Mouse (Mus musculus) spleen, embryonic (tissue): ENCODE measurements around the gene Kank4.
"Not testable (repeated sequence)": the region's sequence is repeated elsewhere in the genome, so short reads cannot be mapped to it uniquely, and the experiment has no call there.

ENCODE experiments used
- CTCF ChIA-PET: fragments of 350-600 bp; sonication (Branson Sonifier 250); formaldehyde crosslinking; loops from one replicate; lab custom pipeline; 2022; lab: Charles Lee

Kank4 gene

GRCm38 (mm10) chr4:98777464-98777863, 39.9 kb downstream of the Kank4 start:
- CTCF ChIA-PET, result no interaction called here

DNA sequence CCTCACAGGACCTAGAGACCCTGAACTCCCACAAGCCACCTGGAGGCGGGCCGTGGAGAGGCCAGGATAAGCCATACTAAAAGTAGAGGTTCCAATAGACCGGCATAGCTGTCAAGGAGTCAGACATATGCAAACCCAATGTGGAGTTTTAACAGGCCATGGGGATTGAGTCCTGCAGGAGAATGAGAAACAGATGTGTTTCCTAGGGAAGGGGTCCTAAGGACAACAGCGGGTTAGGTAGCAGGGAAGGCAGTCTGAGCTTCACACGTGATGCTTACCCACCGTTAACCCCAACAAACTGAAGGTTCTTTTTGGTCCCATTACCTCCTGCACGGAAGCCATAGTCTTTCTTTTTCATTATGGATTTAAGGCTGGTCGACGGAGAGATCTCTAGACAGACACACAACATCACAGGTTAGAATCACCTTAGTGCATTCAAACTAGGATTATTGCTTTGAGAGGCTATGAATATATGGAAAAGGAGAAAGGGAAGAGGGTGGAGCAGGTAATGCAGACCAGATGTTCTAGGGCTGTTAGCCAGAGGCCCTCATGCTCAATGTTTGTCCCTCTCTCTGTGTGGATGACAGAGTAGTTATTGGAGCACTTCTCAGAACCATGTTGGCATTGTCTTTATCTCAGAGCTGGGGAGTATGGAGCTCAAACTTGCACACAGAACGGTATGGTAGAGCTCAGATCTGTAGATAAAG, 40.5 kb downstream of the Kank4 start:
- CTCF ChIA-PET, result no interaction called here

DNA sequence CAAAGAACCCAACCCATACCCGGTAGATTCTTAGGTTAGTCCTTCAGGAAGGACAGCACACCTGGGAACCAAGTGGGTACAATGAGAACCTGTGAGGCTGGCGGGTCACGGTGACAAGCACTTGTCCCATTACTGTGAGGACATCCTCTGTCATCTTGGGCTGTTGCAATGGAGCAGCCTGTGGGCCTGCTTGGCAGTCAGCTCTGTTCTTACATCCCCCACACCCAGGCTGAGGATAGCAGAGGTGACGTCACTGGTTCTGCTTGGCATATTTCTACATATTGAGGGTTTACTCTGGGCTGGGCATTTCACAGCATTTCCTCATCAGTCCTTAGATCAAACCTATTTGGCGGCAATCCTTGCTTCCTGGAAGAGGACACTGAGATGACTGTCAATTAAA, 43.6 kb downstream of the Kank4 start:
- CTCF ChIA-PET, result no interaction called here

- CTCF ChIA-PET, result no interaction called here
Observed at GRCm38 (mm10) chr4:98767134-98768133, 49.9 kb downstream of the Kank4 start.

DNA sequence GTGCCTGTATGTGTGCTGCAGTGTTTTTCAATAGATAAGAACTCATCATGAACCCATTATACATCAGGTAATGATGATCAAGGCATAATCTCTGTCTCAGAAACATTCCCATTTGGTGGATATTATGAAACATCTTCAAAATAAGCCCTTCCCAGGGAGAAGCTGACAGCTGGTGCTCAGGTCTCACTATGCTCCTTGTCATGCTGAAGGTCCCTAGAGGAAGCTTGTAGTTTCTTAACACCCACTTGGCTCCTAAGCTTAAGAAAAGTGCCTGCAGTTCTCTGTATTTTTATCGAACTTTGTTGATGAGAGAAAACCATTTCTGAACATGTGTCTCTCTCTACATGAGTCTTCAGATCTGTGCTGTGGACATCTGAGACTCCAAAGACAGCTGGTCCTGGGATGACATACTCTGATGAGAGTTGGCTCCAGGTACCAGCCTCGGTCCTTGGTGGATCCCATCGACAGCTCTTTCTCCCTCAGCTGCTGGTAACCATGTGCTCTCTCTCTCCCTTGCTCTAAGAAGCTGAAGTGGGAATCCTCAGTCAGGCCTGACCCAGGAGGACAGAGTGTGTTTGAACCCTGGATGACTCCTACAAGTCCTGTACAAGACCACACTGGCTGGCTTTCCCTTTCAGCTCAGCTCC, 58.3 kb downstream of the Kank4 start:
- CTCF ChIA-PET, result no interaction called here

DNA sequence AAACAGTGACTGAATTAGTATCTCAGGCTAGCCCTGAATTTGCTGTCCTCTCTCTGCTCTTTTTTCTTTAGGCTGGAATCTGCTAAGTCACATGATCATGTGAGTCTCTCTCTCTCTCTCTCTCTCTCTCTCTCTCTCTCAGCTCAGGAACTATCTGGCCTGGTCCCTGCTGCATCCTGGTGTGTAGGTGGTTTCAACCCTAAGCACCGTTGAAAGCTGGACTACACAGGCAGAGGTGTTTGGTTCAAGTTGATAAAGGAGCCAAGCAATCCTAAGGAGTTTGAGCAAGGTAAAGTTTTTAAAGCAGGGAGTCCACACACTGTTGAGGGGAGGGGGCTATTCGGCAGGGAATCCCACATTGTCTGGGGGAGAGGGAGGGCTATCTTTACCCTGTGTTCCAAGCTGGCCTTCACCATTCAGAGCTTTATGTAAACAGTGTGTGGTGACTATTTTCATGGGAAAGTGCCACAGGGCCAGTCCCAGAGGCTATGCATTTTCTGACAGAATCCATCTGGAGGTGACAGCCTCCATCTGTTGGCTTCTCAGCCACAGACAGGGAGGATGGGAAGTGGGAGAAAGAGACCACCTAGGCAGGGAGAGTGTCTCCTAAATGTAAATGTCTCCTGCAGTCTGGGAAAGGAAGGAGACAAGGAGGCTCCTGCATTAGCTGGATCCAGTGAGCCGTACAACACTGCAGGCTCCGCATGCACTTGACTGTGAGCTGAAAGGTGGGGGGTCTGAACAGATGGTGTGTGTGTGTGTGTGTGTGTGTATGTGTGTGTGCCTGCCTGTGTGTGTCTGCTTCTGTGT, 59.1 kb downstream of the Kank4 start:
- CTCF ChIA-PET, result no interaction called here

DNA sequence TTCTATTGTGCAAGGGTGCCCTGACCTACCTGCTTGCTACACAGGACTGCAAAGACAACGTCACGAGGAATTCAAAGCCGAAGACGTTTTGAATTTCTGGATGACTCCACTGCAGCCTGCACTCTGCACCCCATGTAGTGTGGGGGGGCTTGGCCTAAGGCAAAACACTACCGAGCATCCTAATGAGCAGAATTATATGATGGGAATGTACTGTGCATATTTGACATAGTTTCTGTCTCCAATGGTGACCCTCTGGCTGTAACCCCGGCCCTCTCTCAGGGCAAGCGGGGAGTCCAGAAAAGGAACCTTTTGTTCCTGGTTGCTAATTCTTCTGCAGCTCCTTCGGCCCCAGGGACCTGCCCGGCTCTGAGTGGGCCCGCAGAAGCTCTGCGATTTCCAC, 61.2 kb downstream of the Kank4 start:
- CTCF ChIA-PET, result no interaction called here

- CTCF ChIA-PET, result no interaction called here
Observed at GRCm38 (mm10) chr4:98754456-98754855, 62.9 kb downstream of the Kank4 start.

- CTCF ChIA-PET, result no interaction called here
Observed at GRCm38 (mm10) chr4:98743906-98744210, 73.5 kb downstream of the Kank4 start.

- CTCF ChIA-PET, result no interaction called here
Observed at GRCm38 (mm10) chr4:98743209-98743905, 74.0 kb downstream of the Kank4 start.

DNA sequence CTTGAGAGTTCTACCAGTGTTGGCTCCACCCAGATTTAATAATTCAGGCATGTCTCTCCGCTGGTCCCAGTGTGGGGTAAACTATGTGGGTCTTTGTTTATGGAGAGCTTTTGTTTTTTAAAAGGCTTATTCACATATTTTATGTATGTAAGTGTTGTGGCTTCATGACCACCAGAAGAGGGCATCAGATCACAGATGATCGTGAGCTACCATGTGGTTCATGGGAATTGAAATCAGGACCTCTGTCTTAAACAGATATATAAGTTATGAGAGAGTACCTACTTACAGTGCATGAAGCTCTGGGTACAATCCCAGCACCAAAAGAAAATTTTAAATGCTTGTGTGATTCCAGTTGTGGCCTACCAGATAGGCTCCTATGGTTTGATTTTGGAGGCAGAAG, 77.6 kb downstream of the Kank4 start:
- CTCF ChIA-PET, result no interaction called here

DNA sequence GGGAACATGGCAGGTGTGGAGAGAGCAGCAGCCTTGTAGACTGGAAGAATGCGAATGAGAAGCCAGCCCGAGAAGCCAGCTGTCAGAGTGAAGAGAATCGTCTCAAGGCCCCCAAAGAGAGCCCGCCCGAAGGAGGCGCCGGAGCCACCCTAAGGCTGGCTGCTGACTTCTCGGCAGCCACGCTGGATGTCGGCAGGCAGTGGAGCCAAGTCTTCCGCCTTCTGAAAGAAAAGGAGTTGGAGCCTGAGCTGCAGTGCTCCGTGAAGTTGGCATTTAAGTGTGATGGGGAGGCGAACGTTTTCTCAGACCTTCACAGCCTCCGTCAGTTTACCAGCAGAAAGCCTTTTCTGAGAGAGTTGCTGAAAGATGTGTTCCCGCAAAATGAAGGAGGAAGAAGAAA, 83.7 kb downstream of the Kank4 start:
- CTCF ChIA-PET, result no interaction called here

- CTCF ChIA-PET, result no interaction called here
Observed at GRCm38 (mm10) chr4:98728716-98729115, 88.6 kb downstream of the Kank4 start.

- CTCF ChIA-PET, result no interaction called here
Observed at GRCm38 (mm10) chr4:98727959-98728347, 89.4 kb downstream of the Kank4 start.

DNA sequence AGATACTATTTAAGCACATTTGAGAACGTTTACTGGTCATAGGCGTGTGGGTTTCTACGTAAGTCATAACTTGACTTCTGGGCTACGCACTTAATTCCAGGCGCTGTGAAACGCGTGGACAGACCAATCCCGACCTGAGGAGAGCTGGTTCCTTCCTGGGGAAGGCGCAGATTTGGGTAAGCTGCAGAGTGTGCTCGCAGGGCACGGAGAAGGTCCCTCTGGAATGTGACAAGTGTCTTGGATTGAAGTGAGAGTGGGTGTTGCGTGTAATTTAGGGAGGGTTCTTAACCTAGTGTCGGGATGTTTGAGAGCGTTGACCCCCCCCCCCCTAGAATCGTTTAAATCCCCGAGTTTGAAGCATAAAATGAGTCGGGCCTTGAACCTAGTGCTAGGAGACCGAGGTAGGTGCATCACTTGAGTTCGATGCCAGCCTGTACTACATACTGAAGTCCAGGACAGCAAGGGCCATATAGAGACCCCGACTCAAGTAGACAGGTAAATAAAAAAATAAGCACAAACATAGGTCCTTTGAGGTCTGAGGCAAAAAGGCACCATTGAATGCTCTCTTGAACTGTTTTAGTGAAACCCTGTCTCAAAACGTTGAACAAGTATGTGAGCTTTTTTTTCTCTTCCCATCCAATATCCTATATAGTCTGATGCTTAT, 89.9 kb downstream of the Kank4 start:
- CTCF ChIA-PET, result no interaction called here

DNA sequence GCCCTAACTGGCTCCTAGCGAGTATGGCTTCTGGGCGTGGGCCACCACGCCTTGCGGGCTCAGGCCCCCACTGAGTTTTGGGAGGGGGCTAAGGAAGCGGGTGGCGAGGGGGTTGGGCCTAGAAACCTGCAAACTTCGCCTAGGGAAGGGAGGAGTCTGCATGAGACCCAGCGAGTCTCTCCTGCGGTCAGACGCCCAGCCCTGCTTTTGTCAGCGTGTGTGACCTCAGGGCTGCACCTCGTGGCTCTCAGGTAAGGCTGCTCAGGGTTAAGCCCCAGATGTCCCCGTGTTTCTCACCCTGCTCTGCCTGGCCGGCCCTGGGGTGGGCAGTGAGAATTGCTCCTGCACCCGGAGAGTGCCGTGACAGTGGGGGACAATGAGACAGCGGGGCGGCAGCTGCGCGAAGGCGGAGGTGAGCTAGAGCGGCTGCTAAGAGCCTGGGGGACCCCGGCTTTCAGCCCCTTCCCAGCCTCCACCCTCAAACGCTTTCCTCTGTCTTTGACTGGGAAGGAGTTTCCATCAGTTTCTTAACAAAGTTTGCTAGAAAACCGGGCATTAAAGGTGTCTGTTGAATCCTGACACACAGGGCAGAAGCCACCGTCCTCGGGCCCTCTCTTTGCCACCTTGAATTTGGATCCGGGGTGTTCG, 90.6 kb downstream of the Kank4 start, which contains the start of gene L1td1:
TSS of gene L1td1 (plus strand) at position 145 of the 648 bp plus-strand sequence.
- CTCF ChIA-PET, result no interaction called here

DNA sequence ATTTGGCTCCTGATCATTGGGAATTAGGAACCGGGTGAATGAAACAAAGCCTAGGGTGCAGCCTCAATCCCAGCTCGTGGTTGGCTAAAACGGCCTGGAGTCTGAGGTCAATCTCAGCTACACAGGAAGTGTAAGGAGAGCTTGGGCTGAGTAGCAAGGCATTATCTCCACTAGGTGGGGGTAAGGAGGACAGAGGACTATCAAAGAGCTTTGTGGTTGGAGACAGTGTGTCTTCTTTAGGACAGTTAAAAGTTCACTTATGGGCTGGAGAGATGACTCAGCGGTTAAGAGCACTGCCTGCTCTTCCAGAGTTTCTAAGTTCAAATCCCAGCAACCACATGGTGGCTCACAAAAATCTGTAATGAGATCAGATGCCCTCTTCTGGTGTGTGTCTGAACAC, 91.9 kb downstream of the Kank4 start:
- CTCF ChIA-PET, result no interaction called here

DNA sequence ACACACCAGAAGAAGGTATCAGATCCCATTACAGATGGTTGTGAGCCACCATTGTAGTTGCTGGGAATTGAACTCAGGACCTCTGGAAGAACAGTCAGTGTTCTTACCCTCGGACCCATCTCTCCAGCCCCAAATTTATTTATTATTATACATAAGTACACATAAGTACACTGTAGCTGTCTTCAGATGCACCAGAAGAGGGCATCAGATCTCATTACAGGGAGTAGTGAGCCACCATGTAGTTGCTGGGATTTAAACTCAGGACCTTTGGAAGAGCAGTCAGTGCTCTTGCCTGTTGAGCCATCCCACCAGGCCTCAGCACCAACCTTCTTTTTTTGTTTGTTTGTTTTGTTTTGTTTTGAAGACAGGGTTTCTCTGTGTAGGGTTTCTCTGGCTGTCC, 92.7 kb downstream of the Kank4 start:
- CTCF ChIA-PET, result not testable (repeated sequence)

- CTCF ChIA-PET, result no interaction called here
Observed at GRCm38 (mm10) chr4:98722454-98722853, 94.9 kb downstream of the Kank4 start.

GRCm38 (mm10) chr4:98718547-98718917, 98.8 kb downstream of the Kank4 start:
- CTCF ChIA-PET, result no interaction called here
